Mouse (Mus musculus): ENCODE measurements around the gene Macrod2.

Macrod2 gene

GRCm38 (mm10) chr2:141308406-141308805 is 913.3 kb downstream of the Macrod2 start:
- CTCF ChIA-PET, result no interaction called here

- CTCF ChIA-PET, result interaction anchor here (0.5 kb wide), 1 partner anchor 20 kb away, joined by 3 read pairs; no protein-coding TSS in a partner anchor
Measured at GRCm38 (mm10) chr2:141312136-141312948, 917.2 kb downstream of the Macrod2 start.

DNA sequence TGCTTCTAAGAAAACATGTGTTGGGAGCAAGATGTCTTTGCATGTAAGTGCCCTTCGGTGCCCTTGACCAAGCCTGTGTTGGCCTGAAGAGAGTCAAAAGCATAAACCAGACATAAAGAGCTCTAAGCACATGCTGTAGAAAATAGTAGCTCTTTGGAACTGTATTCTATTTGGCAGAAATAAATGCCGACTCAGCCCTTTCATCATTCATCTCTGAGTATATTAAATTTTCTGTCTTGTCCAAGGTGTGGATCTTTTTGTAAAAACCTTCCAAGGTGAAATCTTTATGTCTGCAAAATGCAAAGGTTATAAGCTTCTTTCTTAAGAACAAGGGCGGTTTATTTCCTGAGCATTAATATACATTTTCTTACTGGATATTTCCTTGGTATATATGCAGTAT is 920.2 kb downstream of the Macrod2 start:
- CTCF ChIA-PET, result no interaction called here

GRCm38 (mm10) chr2:141323956-141324460 is 928.9 kb downstream of the Macrod2 start:
- CTCF ChIA-PET, result no interaction called here

GRCm38 (mm10) chr2:141327296-141327695 is 932.2 kb downstream of the Macrod2 start:
- CTCF ChIA-PET, result no interaction called here

- CTCF ChIA-PET, result no interaction called here
Measured at GRCm38 (mm10) chr2:141337708-141338107, 942.6 kb downstream of the Macrod2 start.

- CTCF ChIA-PET, result no interaction called here
Measured at GRCm38 (mm10) chr2:141343988-141344535, 949.0 kb downstream of the Macrod2 start.

GRCm38 (mm10) chr2:141352623-141353022 is 957.5 kb downstream of the Macrod2 start:
- CTCF ChIA-PET, result no interaction called here

DNA sequence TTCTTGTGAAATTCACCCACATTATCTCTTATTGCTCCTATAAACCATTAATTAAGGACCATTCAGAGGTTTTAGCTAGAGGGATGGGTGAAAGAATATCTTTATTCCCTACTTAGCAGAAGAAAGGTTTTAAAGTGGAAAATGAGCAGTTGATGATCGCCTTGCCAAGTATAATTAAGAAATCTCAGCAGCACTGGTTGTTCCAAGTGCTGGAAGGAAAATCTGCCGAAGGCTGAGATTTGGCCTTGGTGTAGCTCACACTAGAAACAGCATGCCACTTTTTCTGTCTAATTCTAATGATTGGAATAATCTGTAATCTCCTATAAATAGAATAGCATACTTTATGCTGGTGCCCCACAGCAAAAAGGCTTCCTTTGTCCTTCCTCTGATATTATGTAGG is 993.5 kb downstream of the Macrod2 start:
- CTCF ChIA-PET, result no interaction called here

- CTCF ChIA-PET, result no interaction called here
Measured at GRCm38 (mm10) chr2:141391229-141391628, 996.1 kb downstream of the Macrod2 start.

GRCm38 (mm10) chr2:141394806-141395205 is 999.7 kb downstream of the Macrod2 start:
- CTCF ChIA-PET, result no interaction called here

- CTCF ChIA-PET, result no interaction called here
Measured at GRCm38 (mm10) chr2:141408766-141409165, 1013.7 kb downstream of the Macrod2 start.

DNA sequence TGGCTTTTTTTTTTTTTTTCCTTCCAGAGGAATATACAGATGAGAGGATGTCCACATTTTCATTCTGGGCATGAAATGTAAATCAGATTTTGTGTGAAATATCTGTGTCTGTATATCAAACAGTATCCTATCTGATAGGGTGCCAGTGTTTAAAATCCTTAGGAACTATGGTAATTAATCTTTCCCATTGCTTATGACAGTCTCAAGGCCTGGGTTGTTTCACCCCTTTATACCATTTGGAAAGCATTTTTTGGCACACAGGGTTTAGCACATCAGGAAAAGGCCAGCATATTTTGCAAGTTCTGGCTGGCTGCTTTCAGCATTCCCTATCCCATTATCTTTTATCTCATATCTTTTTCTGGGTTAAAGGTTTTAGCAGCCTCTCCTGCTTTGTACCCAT is 1021.3 kb downstream of the Macrod2 start:
- CTCF ChIA-PET, result no interaction called here

DNA sequence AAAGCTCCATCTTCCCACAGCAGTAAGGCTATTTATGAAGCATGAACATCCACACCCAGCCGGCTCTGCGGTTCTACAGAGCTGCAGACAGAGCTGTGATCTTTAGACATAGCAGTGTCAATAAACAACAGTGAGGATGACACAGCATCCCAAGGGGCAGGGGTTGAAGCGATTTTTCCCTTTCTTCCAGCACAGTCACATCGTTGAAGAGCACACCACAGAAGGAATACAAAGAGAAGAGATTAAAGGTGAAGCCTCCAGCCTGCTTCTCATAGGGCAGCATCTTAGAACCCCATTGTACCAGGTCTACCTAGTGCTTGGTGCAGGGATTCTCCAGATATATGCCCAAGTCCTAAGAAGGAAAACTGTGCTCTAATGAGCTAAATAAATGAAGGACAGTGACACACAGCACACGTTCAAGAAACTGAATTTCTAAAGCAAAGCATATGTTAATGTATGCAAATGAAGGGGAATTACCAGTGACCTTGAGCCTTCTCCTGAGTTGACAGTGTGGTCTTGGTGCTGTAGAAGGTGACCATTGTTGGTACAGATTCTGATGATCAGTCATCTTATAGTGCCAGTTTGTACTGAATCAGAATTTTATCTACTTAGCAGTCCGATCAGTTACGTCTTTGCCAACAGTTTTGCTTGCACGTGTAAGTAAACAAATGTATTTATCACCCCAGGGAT is 1021.9 kb downstream of the Macrod2 start:
- CTCF ChIA-PET, result no interaction called here

GRCm38 (mm10) chr2:141419806-141420205 is 1024.7 kb downstream of the Macrod2 start:
- CTCF ChIA-PET, result no interaction called here

GRCm38 (mm10) chr2:141434084-141434483 is 1039.0 kb downstream of the Macrod2 start:
- CTCF ChIA-PET, result no interaction called here

DNA sequence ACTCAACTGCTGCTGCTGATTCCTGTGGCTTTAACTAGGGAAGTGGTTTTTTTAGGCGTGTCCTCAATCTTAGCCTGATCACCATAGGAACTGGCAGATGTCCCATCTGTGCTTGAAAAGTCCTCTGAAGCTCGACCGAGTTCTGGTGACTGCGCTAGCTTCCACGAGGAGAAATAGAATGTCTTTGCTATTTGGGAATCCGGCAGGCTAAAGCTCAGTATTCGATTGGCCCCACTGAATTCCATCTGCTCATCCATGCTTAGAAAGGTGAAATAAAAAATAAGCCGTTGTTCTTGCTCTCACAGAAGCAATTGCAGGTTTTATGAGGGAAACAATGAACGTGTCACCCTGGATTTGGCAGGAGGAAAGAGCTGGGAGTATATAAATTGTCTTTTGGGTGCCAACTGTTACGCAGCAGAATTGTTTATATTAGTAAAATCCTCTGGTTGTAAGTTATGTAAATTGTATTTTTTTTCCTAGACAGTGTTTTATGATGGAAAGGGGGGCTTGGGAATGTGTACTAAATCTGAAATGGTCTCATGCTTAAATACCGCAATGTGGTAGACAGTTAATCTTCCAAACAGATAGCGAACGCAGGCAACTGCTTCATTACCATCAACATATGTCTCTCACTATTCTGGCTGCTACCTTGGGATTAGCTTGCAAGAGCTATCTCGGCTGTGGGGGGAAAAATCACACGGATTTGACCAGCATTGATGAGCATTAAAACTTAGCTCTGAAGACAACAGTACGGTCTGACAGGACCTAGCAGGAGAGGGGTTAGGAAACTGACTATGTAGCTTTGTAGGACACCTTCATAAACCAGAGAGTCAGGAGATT is 1039.8 kb downstream of the Macrod2 start:
- CTCF ChIA-PET, result no interaction called here

GRCm38 (mm10) chr2:141441896-141442295 is 1046.8 kb downstream of the Macrod2 start:
- CTCF ChIA-PET, result no interaction called here

DNA sequence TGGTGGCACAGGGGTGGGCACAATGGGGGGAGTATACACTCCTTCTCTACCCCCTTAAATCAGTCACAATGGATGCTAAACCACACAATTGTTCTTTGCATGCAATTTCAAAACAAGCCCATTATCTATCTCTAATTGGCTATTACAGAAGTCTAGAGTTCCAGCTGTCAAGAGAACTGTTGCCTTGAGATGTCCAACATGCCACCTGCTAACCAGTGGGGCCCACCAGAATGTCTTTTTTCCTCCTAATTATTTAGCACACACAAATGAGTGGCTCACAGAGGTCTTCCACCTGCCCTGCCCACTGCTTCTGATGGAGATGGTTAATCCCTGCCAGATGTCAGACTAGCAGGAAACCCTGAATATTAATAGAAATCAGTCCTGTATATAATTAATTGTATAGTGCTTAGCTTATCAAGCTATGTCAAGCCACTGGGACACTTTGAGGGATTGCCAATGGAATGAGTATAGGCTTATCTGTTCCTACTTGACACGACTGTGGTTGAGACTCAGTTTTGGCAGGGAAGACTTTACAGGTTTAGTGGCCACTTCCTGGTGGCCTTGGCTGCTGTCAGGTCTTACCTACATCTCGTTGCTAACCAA is 1054.1 kb downstream of the Macrod2 start:
- CTCF ChIA-PET, result no interaction called here

- CTCF ChIA-PET, result no interaction called here
Measured at GRCm38 (mm10) chr2:141463946-141464345, 1068.8 kb downstream of the Macrod2 start.

GRCm38 (mm10) chr2:141472791-141473190 is 1077.7 kb downstream of the Macrod2 start:
- CTCF ChIA-PET, result no interaction called here

GRCm38 (mm10) chr2:141477585-141477984 is 1082.5 kb downstream of the Macrod2 start:
- CTCF ChIA-PET, result no interaction called here

All from spleen, embryonic (tissue).